Mouse (Mus musculus) brain, adult 2 months (tissue): ENCODE results near the gene Saysd1.

ENCODE experiments used
- DNase-seq: peaks from one replicate; pipeline ENCODE4 v3.0.0; 2011; ENCODE audit warnings: low read depth, low spot score

Gene Saysd1

DNA sequence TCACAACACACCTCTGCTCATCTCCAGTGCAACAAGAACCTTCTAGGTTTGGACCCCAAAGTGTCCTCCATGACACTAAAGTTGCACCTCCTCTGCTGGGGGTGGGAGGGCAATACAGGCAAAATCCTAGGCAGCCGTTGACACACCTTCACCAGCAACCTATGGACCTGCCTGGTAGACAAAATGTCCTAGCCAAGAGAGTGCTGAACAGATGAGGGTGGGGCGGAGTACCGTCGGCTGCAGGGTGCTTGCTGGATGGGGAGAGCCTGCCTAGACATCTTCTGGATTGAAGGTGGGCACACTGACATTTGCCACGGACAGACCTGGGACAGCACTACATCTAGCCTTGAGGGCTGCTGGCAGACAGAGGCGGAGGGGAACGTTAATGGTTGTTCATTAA is 26.1 kb upstream of the Saysd1 start:
- DNase-seq, result no peak

GRCm38 (mm10) chr14:20162686-20163085 is 24.4 kb upstream of the Saysd1 start:
- DNase-seq, result no peak

DNA sequence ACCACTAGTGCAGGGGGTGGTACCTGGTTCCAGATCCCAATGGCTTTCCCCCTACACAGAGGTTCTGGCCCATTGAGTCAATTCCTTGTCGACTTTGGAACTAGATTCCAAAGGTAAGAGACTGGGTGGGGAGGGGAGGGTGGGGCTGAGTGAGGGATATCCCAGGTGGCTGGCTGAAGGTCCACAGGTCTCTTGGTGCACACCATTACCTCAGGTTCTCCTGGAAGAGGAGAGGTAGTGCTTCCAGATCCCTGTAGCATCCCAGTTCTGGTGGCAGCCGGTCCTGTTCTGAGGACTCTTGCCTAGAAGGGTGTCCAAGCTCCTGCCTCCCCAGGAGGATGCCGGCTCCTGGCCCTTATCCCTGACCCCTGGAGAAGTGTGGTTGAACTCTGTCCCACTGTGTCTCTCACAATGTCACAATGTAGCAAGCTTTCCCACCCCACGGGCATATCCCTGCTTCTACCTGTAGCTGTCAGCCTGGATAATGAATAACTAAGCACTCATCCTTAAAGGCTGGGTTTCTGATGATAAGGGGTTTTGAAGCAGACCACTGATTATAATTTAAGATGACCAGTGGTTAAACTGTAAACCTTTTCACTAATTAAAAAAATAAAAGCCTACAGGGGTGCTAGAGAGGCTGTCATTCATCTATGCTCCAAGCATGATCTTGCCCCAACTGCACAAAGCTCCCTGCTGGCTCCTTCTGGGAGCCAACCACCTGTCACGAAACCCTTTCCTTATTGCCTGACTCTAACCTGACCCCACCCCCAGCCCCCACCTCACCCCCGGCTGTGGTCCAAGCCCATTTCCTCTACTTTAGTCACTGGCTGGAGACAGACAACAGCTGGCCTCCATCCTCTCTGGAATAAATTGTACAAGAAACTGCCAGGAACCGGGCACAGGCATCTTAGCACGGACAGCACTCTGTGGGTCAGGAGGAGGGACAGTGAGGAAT is 20.7 kb upstream of the Saysd1 start:
- DNase-seq, result no peak

GRCm38 (mm10) chr14:20157595-20157994 is 19.3 kb upstream of the Saysd1 start:
- no peak for DNase-seq

GRCm38 (mm10) chr14:20155718-20156117 is 17.4 kb upstream of the Saysd1 start:
- no peak for DNase-seq

DNA sequence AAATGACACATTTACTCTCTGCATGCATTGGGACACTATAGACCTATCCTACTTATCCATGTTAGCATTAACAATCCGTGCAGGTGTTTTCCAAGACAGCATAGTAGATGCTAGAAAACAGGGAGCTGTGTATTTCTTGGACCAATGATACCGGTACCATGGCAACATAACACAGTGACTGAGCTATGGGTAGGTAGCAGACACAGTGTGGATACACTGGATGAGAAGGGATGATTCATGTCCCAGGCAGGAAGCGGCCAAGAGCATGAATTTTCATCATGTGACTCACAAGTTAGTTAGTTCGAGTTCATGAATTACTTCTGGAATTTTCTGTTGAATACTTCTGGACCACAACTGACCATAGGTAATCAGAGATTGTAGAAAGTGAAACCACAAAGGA is 16.6 kb upstream of the Saysd1 start:
- DNase-seq, result peak; percentile 35

GRCm38 (mm10) chr14:20154245-20154644 is 15.9 kb upstream of the Saysd1 start:
- DNase-seq, result no peak

DNA sequence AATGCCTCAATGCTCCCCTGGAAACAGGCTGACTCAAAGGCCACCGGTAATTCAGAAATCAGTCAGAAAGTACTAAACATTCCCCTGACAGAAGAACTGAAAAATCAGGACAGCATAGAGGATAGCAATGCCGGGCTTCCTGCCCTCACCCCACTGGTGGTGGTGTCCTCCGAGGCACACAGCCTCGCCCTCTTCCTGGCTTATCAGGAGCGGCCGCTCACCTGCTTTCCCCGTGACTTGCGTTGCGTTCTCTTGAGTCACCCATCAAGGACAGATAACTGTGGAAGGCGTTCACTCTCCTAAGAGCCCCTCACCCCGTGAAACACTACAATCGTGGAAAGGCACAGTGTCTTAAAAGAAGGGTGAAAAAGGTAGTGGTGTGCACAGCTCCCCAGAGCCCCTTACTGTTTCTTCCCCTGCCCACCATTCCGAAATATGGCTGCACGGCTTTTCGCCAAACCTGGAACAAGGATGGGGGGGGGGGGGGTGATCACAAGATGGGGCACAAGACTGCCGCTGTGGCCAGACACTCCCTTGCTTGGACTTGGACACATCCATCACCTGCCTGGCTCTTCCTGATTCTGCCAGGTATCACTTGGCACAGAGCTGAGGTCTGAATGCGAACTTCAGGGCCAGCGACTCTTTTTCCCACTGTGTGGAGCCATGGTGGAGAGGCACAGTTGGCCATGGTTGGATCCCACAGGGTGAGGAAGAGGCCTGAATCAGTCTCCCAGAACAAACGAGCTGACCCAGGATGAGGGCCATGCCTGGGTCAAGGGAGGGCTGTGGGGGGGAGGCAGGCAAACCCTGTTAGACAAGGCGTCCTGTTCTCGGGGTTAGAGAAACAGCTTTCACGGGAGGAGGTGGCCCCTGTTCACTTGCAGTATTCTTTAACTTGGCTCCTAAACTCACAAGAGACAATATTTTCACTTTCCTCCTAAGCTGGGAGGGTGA is 11.1 kb upstream of the Saysd1 start:
- no peak for DNase-seq

- DNase-seq, result no peak
Observed at GRCm38 (mm10) chr14:20148514-20148913, 10.2 kb upstream of the Saysd1 start.

- DNase-seq, result no peak
Observed at GRCm38 (mm10) chr14:20147854-20148253, 9.5 kb upstream of the Saysd1 start.

GRCm38 (mm10) chr14:20144093-20144492 is 5.8 kb upstream of the Saysd1 start:
- DNase-seq, result peak; percentile 82

DNA sequence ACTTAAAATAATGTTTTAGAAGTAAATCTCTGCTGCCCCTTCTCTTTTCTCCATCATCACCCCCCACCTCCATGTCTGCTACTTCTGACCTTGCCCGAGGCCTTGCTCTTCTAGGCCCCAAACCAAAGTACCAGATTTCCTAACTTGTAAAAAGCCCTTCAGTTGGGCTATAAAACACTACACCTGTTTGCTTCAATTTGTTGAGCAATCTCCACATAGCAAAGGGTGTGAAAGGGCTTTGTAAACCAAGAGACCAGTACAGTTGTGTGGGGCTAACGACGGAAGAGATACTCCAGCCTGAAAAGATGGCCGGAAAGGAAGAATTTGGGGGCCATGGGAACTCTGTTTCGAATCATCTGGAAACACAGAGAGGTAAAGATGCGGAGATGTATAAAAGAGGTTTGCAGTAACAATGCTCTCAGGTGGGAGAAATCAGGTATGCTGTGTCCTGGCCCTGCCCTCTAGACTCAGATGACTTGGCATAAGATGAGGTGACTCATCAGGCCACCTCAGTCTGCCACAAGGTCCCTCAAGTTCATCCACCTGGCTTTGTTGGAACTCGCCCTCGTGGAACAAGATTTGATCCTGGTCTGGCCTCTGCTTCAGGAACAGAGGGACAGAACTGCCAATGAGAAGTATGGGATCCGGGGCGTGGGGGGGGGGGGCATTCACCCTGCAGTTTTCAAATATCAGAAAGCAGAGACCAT is 3.2 kb downstream of the Saysd1 start:
- DNase-seq, result no peak

GRCm38 (mm10) chr14:20128162-20128561 is 10.2 kb downstream of the Saysd1 start:
- DNase-seq, result no peak

DNA sequence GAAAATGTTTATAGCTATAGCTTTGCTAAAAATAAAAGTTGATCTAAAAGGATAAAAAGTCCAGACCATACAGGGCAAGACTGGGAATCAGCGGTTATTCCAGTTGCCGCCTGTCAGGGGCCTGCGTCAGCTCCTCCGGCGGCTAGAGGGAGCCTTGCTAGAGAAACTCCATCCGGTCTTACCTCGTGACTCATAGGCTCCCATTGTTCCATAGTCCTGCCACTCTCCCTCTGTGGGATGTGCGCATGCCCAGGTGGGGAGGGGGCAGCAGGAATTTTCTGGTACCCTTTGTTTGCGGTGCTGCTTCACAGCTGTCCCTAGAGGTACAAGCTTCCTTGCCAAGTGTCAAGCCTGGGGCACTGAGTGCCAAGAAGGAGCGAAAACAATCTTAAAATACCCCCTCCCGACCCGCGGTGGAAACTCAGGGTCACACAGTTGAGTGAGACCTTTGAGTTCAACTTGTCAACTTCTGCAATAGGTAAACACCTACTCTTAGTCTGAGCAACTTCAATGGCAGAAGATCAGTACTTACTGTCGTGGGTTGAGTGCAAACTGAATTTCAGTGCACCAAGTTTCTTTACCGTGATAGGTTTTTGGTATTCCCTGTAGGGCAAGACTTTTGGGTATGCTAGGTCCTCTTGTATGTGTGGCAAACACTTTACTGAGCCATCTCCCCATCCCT is 10.8 kb downstream of the Saysd1 start:
- DNase-seq, result no peak

DNA sequence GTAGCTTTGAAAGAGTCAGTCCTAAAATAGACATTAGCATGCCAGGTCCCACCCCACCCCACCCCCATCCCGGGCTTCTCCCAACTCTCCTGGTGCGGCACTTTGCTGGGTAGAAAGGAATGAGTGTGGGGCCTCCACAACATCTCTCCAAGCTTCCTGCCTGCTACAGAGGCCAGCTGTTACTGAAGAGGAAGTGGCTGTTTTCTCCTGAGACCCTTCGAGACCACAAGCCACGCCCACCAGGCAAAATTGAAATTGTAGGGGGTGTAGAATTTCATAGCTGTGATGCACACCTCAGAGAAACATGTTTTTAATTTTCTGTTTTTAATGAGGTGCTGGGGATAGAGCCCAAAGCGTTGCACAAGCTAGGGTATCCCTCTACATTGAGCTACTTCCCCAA is 17.5 kb downstream of the Saysd1 start:
- DNase-seq, result no peak

- DNase-seq, result peak; percentile 35
Observed at GRCm38 (mm10) chr14:20120012-20120411, 18.3 kb downstream of the Saysd1 start.

DNA sequence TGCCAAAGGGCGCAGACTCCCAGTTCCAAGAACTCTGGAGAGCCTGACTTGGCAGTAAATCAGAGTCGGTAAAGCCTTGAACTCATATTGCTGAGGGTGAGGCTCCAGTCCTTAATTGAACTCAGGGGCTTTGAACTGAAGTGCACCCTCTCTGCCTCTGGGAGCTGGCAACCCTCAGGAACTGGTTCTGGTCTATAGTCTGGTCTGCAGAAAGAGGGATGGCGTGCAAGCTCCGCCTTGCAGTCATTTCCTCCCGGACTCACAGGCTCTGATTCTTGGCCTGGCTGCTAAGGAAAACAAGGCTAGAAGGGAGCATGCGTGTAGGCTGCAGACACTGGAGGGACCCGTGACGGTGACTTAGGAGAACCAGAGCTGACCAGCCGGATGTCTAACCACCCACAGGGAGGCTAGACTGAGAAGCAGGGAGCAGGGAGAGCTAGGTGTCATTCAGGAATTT is 22.2 kb downstream of the Saysd1 start:
- DNase-seq, result no peak

DNA sequence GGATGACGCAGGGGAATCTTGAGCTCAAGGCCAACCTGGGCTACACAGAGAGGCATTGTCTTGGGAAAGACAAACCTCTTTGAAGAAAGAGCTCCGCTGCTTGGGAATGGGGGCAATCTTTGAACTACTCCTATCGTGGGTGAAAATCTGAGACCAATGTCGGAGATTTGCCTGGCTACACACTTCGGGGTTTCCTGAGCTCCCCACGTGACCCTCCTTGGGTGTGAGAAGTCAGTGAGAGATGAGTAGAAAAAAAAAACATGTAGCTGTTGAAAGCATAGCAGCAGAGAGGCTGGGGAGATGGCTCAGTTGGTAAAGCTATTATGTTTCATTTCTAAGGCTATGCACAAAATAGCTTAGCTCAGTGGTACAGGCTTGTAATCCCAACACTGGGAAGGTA is 23.4 kb downstream of the Saysd1 start:
- no peak for DNase-seq

DNA sequence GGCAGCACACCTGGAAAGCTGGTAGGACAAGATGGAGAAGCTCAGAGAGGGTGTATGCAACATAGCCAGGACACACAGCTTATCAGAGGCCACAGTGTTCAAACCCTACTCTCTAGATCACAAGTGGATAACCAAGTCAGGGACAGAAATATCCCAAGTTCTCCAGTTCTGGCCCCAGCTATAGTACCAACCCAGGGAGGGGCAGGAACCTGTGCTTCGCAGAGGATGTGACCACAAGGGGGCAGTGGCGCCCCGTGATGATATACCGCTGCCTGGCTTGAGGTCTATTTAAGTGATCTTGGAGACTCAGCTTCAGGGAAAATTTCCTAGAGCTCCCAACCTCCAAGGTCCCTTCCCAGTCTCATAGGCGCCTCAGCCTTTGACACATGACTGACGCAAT is 24.4 kb downstream of the Saysd1 start:
- peak; percentile 87 for DNase-seq

DNA sequence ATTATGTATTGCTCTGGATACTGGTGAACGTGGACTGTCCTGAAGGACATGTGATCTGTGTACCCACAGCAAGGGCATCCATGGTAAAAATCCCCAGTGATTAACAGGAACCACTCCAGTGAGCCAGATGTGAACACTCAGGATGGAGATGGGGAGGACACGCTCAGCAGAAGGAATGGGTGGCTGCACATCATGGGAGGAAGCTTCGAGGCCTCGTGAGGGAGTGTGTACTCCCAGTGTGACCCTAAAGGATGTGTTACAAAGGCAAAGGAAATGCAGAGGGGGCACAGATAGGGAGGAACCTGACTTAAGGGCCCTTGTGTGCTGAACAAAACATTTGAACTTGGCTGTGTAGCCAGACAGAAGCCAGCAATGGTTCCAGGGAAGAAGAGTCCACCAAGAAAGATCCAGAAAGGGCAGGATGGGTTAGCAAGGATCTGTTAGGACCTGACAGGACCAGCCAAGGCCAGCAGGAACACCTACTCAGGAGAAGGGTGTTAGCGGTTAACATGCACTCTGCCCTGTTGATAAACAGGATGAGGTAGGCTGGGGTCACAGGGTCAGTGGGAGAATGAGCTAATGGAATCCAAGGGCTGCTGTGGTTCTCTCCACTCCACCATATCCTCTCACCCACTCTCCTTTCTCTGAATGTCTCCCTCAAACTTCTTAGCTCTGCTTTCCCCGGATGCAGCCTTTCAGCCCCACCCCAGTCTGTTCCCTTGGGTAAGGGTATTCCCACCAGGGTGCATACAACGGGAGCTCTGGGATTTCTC is 25.0 kb downstream of the Saysd1 start:
- no peak for DNase-seq
